Mouse (Mus musculus) small intestine, adult 2 months (tissue): ENCODE results near the gene Ubxn2a. TPM values are rescaled to one million over a fixed set of nuclear protein-coding genes. Genes with fewer than 3 reads are reported as not detected.
A peak's percentile ranks its signal among the peaks of the same experiment; 100 is the strongest.

ENCODE experiments used
- H3K27ac ChIP-seq: fragments of 200-500 bp; 2 replicates; pipeline ENCODE4 v1.5.1; 2012; ENCODE audit warnings: low read depth, low read length, control low read depth, inconsistent platforms; ENCODE audit not compliant: insufficient read depth
- H3K27me3 ChIP-seq: fragments of 200-500 bp; 2 replicates; pipeline ENCODE4 v1.6.1; 2012; ENCODE audit warnings: mild to moderate bottlenecking, moderate library complexity, low read length, inconsistent platforms; ENCODE audit not compliant: control insufficient read depth, insufficient read depth
- H3K36me3 ChIP-seq: fragments of 200-500 bp; 2 replicates; pipeline ENCODE4 v1.6.1; 2012; ENCODE audit warnings: mild to moderate bottlenecking, low read length, control low read depth, inconsistent platforms; ENCODE audit not compliant: control insufficient read depth, insufficient read depth
- H3K4me1 ChIP-seq: fragments of 200-500 bp; 2 replicates; pipeline ENCODE4 v1.6.1; 2012; ENCODE audit warnings: low read length, inconsistent platforms, mixed read lengths; ENCODE audit not compliant: control insufficient read depth, insufficient read depth, insufficient read length
- H3K4me3 ChIP-seq: fragments of 200-500 bp; 2 replicates; pipeline ENCODE4 v1.5.1; 2012; ENCODE audit warnings: low read depth, mild to moderate bottlenecking, control low read depth, inconsistent platforms, low read length, moderate library complexity
- CTCF ChIP-seq: fragments of 200-500 bp; IDR thresholded peaks from 2 replicates; pipeline ENCODE4 v1.5.1; 2012; ENCODE audit warnings: low read depth, mild to moderate bottlenecking, control low read depth, inconsistent platforms, low read length, moderate library complexity, mixed read lengths; ENCODE audit not compliant: insufficient replicate concordance, insufficient read length; ENCODE audit errors: extremely low read depth
- POLR2A ChIP-seq: fragments of 200-500 bp; IDR thresholded peaks from 2 replicates; pipeline ENCODE4 v1.6.1; 2012; ENCODE audit warnings: low read depth, mild to moderate bottlenecking, control low read depth, inconsistent platforms, low read length, moderate library complexity
- WGBS: fragments of 180-500 bp; shearing (Covaris S2); methylation state at CpG from one replicate; pipeline ENCODE4 v1.1.7; 2018; 5-methylcytosine and 5-hydroxymethylcytosine counted together
- polyA plus RNA-seq: library from polyadenylated mRNA; depleted of rRNA; stranded (reverse); fragments of >200 nt; gene quantifications from 2 replicates; pipeline ENCODE4 v1.2.3, GENCODE M21; 2012; rRNA removed

Ubxn2a gene
- polyA plus RNA-seq, 1 experiment, result 12.2 TPM

DNA sequence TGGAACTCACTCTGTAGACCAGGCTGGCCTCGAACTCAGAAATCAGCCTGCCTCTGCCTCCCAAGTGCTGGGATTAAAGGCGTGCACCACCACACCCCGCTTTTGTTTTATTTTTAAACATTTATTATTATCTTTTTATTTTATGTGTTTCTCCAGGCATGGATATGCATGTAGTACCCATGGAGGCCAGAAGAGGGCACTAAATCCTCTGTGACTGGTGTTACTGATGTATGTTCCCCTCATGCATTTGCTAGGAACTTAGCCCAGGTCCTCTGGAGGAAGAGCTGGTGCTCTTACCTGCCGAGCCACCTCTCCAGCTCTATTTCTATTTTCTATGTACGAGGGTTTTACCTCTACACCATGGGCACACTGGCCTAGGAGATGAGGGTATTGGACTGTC is 51.3 kb downstream of the Ubxn2a start:
- Histone ChIP-seq H3K27ac (no peak overlapping the region), H3K4me1 (no peaks in the 10 kb centered on the region), H3K36me3 (no peaks in the 10 kb centered on the region), H3K27me3 (no peaks in the 10 kb centered on the region), H3K4me3 (no peak overlapping the region)
- 96% methylated on average over 5 of the region's 5 CpGs for WGBS
- TF ChIP-seq POLR2A (no peak), CTCF (peak; percentile 38; the same call in 1 of the 2 replicates)

DNA sequence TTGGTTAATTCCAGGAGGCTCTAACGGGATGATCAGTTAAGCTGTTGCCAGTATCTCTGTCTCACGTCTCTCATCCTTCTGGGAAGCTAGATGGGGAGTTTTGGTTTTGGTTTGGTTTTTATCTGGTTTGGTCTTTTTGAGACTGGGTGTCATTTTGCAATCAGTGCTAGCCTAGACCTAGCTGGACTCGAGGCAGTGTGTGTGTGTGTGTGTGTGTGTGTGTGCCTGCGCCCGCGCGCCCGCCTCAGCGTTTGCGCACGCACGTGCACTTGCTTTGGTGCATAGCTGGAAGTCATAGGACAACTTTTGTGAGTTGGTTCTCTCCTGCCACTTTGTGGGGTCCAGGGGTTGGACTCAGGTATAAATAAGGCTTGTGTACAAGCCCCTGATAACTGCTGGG is 63.8 kb downstream of the Ubxn2a start:
- Histone ChIP-seq H3K36me3 (no peaks in the 10 kb centered on the region), H3K4me1 (peaks cover 6% of the 10 kb centered on the region), H3K27me3 (no peaks in the 10 kb centered on the region; the same call in 1 of the 2 replicates), H3K4me3 (peak overlapping the region; percentile 49), H3K27ac (no peak overlapping the region)
- TF ChIP-seq POLR2A (no peak), CTCF (no peak)
- WGBS, result under 1% methylated on average over 12 of the region's 12 CpGs

DNA sequence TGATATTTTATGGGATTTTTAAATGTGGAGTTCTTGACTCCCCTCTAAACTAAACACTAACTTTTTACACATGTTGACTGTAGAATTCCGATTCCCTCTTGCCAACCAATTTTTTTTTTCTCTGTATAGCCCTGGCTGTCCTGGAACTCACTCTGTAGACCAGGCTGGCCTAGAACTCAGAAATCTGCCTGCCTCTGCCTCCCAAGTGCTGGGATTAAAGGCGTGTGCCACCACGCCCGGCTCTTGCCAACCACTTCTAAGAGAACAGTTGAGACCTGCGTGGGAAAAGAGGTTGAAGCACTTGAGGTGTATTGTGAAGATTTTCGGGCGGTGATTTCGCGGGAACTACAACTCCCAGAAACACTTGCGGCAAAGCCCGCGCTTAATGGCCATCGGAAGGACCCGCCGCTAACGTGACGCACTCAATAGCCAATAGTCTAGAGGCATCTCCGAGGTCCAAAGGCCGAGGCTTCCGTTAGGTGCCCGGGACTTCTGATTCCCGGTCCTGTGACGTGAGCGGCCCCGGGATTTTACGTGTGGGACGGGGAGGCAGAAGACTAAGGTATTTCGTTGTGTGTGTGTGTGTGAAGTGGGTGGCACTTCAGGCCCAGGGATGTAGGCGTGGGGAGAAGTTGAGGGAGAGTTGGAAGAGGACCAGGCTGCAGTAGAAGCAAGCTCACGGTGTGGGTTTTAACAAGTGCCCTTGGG is 64.5 kb downstream of the Ubxn2a start, which contains the start of gene Wdcp:
Wdcp (plus strand) TSS at position 414 of the 708 bp plus-strand sequence.
- Histone ChIP-seq H3K27ac (peak within 1 kb of the TSS; percentile 52; the same call in 1 of the 2 replicates), H3K4me3 (peak within 1 kb of the TSS; percentile 97), H3K4me1 (peaks cover 6% of the 10 kb centered on the region), H3K27me3 (no peaks in the 10 kb centered on the region; the same call in 1 of the 2 replicates), H3K36me3 (no peaks in the 10 kb centered on the region)
- under 1% methylated on average over 30 of the region's 30 CpGs for WGBS
- TF ChIP-seq CTCF (no peak), POLR2A (peak; percentile 41; the same call in 1 of the 2 replicates)

DNA sequence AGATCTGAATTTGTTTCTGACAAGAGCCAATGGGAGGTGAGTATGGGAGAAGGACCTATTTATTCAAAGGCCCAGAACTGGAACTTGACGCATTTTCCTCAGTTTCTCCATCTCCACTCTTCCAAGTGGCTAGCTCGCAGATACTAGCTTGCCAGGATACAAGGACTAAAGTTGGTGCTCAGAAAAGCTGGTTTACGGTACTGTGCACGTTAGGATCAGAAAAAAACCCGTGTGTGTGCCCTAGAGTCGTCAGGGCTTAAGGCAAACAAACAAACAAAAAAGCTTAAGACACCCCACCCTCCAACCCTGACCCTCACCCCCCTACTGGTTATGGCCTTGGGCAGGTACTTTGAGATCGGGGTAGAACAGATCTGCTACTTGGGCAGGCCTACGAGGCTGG is 65.0 kb downstream of the Ubxn2a start:
- H3K36me3 ChIP-seq, result no peaks in the 10 kb centered on the region
- WGBS, result 91% methylated on average over 8 of the region's 8 CpGs
- H3K27me3 ChIP-seq, result no peaks in the 10 kb centered on the region; the same call in 1 of the 2 replicates
- TF ChIP-seq POLR2A, result no peak
- no peak for TF ChIP-seq CTCF
- H3K4me1 ChIP-seq, result peaks cover 6% of the 10 kb centered on the region
- H3K27ac ChIP-seq, result no peak overlapping the region
- no peak overlapping the region for H3K4me3 ChIP-seq

DNA sequence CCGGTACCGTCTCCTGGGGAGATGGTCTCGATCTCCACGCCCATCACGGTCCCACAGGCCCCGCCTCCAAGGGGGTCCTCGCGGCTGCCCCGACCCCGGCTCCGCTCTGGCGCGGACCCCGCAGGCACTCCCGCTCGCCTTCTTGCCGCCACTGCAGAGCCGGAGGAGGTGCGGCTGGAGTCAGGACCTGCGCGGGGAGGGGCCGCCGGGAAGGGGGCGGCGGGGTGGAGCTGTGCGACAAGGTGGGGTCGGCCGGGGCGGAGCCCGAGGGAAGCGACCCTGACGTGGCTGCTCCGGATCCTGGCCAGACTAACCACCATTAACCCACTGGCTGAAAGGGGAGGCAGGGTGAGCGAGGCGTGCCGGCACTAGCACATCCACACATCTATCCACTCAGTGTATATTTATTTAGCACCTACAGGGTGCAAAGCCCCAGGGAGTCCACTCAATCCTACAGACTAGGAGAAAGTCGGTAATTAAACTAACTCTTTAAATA is 66.1 kb downstream of the Ubxn2a start, which contains the start of gene Fkbp1b:
Fkbp1b (minus strand) TSS at position 200 of the 496 bp plus-strand sequence.
- Histone ChIP-seq H3K4me3 (peak within 1 kb of the TSS; percentile 65), H3K36me3 (no peaks in the 10 kb centered on the region), H3K4me1 (peaks cover 11% of the 10 kb centered on the region), H3K27ac (no peak within 1 kb of the TSS), H3K27me3 (no peaks in the 10 kb centered on the region; the same call in 1 of the 2 replicates)
- 1% methylated on average over 37 of the region's 37 CpGs for WGBS
- TF ChIP-seq POLR2A (no peak), CTCF (no peak)

DNA sequence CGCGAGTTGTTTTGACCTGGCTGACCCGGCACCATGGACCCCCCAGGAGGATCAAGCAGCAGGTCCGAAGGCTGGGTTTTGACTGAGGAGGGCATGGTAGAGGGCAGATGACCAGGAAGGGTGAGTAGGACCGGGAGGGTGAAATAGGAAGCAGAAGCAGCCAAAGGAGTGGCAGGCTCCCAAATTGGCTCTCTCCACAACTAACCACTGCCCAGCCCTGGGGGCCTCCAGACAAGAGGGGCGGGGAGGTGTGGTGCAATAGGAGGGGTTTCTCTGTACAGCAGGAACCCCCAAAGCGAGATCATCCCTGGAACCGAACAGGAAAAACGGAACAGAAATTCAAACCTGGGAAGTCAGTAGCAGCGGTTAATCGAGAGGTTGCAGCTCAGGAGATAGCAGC is 66.8 kb downstream of the Ubxn2a start:
- TF ChIP-seq POLR2A (no peak), CTCF (no peak)
- WGBS, result 7% methylated on average over 11 of the region's 11 CpGs
- Histone ChIP-seq H3K4me3 (peak overlapping the region; percentile 65), H3K27ac (no peak overlapping the region), H3K27me3 (no peaks in the 10 kb centered on the region; the same call in 1 of the 2 replicates), H3K4me1 (peaks cover 11% of the 10 kb centered on the region), H3K36me3 (no peaks in the 10 kb centered on the region)

DNA sequence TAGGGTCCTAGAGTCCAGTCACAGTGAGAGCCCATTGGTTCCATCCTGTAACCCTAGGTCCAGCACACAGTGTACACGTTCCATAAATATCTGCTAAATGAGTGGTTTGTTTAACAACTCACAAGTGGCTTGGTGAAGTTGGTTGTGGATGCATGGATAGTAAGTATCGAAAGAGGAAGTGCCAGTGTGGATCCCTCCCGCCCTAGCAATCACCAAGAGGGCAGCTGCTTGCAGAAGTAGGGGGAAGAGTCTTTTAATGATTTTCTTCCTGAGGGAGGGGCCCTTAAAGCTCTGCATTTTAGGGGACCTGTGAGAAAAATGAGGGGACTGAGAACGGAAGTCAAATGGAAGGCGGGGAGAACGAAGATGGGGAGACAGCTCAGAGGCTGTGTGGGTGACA is 67.5 kb downstream of the Ubxn2a start:
- no peak overlapping the region for H3K27ac ChIP-seq
- TF ChIP-seq CTCF, result no peak
- no peak for TF ChIP-seq POLR2A
- H3K4me3 ChIP-seq, result no peak overlapping the region
- H3K36me3 ChIP-seq, result no peaks in the 10 kb centered on the region
- H3K4me1 ChIP-seq, result peaks cover 11% of the 10 kb centered on the region
- WGBS, result 48% methylated on average over 6 of the region's 6 CpGs
- no peaks in the 10 kb centered on the region; the same call in 1 of the 2 replicates for H3K27me3 ChIP-seq

DNA sequence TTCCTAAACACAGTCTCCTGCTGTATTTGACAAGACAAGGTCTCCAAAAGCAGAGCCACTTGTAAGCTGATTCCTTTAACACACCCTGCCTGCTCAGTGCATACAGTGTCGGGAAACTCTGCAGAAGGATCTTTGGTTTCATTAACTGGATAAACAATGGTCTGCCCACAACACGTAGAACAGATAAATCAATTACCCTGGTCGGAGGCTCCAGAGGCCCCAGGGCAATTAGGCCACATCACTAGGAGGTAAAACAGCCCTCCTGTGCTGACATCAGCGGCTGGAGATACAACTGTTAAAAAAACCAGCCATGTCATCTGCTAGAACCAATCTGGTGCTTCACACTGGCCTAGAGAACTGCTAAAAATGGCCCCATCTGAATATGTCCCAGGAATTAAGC is 70.5 kb downstream of the Ubxn2a start:
- no peaks in the 10 kb centered on the region for H3K36me3 ChIP-seq
- TF ChIP-seq CTCF, result no peak
- no peak for TF ChIP-seq POLR2A
- H3K27ac ChIP-seq, result no peak overlapping the region
- no peak overlapping the region for H3K4me3 ChIP-seq
- H3K27me3 ChIP-seq, result no peaks in the 10 kb centered on the region; the same call in 1 of the 2 replicates
- peaks cover 11% of the 10 kb centered on the region for H3K4me1 ChIP-seq
- 36% methylated on average over 4 of the region's 4 CpGs for WGBS

Other genes starting within 250 kb of the Ubxn2a start
- not detected in 2 replicates for gene Fam228a, start 169.3 kb downstream of the Ubxn2a start, polyA plus RNA-seq
- not detected in 2 replicates for gene Pfn4, start 138.7 kb downstream of the Ubxn2a start, polyA plus RNA-seq
- 0.33 TPM in 1 of 2 replicates, not detected in the other for gene Fam228b, start 138.4 kb downstream of the Ubxn2a start, polyA plus RNA-seq
- 21.5 and 36.9 TPM in 2 replicates for gene Sf3b6, start 90.2 kb downstream of the Ubxn2a start, polyA plus RNA-seq
- 0.93 and 1.7 TPM in 2 replicates for gene Fkbp1b, start 66.1 kb downstream of the Ubxn2a start, polyA plus RNA-seq
- 1.5 and 1.6 TPM in 2 replicates for gene Wdcp, start 64.4 kb downstream of the Ubxn2a start, polyA plus RNA-seq
- gene Mfsd2b, start 33.3 kb downstream of the Ubxn2a start, polyA plus RNA-seq, result 1.7 and 6.1 TPM in 2 replicates
- gene Atad2b, start 9.6 kb upstream of the Ubxn2a start, polyA plus RNA-seq, result 4.7 and 19.7 TPM in 2 replicates